In genomic region chr1:172396996-172397752, GRCm38 (mm10) we compare ENCODE assay signal across 14 mouse cellular contexts.
"Had no signal": no experiment of that assay in that cellular context is flagged by ENCODE, and none has a peak within 500 bp of the region (broad histone marks: within the 10 kb centered on the region; RNA-seq: fewer than 3 reads in every experiment).

No protein-coding gene starts in this region.

- H3K27me3 ChIP-seq: midbrain, embryonic 12.5 days; neural tube, embryonic 15.5 days had no signal

- ATAC-seq: midbrain, embryonic 16.5 days had no signal

- H3K36me3 ChIP-seq: limb, embryonic 13.5 days; midbrain, embryonic 12.5 days; neural tube, embryonic 15.5 days had no signal

- DNase-seq: kidney, adult 8-10 months; kidney, postnatal 14 days; left cerebral cortex, postnatal 4 days; lung, adult 18-20 months; lung, postnatal 4 days; right cerebral cortex, adult 18-20 months; right cerebral cortex, postnatal 25 days; thymus, postnatal 14 days had no signal

- H3K9me3 ChIP-seq: limb, embryonic 13.5 days; midbrain, embryonic 12.5 days; neural tube, embryonic 15.5 days had no signal

- H3K27ac ChIP-seq: limb, embryonic 13.5 days; liver, embryonic 14.5 days; midbrain, embryonic 12.5 days; neural tube, embryonic 15.5 days; stomach, postnatal 0 days had no signal

- H3K4me3 ChIP-seq: limb, embryonic 13.5 days; midbrain, embryonic 12.5 days; neural tube, embryonic 15.5 days had no signal

- H3K4me2 ChIP-seq: limb, embryonic 13.5 days; midbrain, embryonic 12.5 days; neural tube, embryonic 15.5 days had no signal

- H3K9ac ChIP-seq: limb, embryonic 13.5 days; liver, embryonic 14.5 days; midbrain, embryonic 12.5 days; neural tube, embryonic 15.5 days had no signal
